Mouse (Mus musculus) cerebellum, adult (tissue): ENCODE data around the gene Ccdc115.

ENCODE experiments used
- ATAC-seq: cut with Nextera tagmentation; 2 replicates; pipeline ENCODE4 v1.9.2; 2017; ENCODE audit warnings: mild to moderate bottlenecking, moderate library complexity, mixed read lengths; ENCODE audit not compliant: insufficient number of reproducible peaks, low FRiP score, low TSS enrichment

Ccdc115 gene

DNA sequence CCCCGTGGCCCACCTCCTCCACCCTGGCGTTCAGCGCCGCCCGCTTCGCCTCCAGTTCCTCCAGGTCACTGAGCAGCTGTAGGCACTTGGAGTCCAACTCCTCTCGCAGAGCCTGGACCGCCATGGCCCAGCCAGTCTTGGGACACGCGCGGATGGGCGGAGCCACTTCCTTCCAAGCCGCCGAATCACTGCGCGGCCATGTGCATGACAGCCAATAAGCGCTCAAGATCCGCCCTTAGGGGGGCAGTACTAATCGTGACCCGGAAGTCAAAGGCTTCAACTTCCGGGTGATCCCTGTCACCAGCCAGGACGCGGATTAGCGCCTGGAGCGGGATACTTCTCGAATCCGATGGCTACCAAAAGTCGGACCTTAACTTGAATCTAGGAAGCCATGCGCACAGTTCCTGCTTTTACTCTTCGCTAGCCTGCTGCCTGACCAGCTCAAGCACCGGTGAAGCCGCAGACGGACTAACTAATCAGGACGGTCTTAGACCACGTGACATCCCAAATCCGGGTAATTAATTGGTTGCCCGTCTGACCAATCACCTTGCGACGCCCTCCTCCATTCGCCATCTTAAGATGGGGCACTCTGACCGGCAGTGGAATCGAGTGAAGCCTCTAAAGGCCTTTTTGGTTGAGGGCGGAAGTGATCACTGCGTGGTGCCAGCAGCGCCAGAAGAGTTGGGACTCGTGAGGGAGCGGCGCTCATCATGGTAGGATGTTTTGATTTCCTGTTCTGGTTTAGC is at the start of gene Ccdc115, which contains the start of gene Imp4:
Ccdc115 (minus strand) TSS at position 458 of the 746 bp plus-strand sequence.
Imp4 (plus strand) TSS at position 637 of the 746 bp plus-strand sequence.
- peak; percentile 93 for ATAC-seq

DNA sequence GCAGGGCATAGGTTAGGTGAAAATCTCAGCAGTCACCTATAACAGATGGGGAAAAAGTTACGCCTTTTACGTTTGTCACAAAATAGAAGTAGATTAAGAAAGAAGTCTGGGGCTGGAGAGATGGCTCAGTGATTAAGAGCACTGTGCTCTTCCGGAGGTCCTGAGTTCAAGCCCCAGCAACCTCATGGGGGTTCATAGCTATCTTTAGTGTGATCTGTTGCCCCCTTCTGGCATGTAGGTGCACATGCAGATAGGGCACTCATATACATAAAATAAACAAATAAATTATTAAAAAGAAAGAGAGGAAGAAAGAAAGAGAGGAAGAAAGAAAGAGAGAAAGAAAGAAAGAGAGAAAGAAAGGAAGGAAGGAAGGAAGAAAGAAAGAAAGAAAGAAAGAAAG is 47.9 kb upstream of the Ccdc115 start:
- no peak for ATAC-seq

DNA sequence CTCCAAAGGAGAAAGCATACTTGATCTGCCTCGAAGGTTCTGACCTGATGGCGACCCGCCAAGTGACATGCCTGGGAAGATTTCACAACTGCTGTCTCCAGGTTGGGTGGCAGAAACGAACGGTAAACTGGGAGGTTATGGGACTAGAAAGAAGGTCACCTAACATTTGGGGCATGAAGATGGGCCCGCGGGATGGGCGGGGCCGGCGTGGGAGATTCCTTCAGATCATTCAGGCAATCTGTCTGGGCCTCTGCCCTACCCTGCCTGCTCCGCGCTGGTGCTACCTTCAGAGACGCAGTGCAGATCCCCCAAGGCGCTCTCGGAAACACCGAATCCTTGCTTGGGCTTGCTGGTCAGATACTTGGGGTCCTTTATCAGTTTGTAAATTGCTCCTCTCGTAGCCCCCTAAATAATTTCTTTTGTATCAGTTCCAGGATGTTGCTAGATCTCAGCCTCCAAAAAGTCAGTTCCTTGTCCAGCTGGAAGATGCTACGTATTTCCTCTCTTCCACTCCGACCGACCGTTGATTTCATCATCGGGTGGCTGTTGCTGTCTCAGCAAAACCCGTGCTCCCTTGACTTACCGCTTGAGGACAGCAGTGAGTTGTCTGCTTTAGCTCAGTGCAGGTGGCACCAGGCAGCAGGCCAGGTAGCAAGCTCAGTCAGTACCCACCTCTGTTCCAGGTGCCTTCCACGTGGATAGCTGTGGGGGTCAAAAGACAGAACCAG is 46.2 kb upstream of the Ccdc115 start:
- peak; percentile 93 for ATAC-seq

DNA sequence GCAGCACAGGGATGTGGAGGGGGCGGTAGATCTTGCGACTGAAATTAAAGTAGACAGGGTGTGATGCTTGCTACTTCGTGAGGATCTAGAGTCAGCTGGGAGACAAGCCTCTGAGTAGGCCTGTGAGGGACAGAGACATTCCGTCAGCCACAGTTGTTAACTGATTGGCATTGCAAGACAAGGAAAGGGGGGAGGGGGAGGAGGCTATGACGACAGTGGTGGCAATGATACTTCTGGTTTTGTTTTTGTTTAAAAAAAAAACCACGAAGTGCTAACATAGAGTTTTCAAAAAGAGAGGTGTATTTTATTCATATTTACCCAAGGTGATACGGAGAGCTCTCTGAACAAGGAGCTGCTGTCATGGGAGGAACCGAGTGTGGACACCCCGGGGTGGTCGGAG is 45.0 kb upstream of the Ccdc115 start:
- no peak for ATAC-seq

DNA sequence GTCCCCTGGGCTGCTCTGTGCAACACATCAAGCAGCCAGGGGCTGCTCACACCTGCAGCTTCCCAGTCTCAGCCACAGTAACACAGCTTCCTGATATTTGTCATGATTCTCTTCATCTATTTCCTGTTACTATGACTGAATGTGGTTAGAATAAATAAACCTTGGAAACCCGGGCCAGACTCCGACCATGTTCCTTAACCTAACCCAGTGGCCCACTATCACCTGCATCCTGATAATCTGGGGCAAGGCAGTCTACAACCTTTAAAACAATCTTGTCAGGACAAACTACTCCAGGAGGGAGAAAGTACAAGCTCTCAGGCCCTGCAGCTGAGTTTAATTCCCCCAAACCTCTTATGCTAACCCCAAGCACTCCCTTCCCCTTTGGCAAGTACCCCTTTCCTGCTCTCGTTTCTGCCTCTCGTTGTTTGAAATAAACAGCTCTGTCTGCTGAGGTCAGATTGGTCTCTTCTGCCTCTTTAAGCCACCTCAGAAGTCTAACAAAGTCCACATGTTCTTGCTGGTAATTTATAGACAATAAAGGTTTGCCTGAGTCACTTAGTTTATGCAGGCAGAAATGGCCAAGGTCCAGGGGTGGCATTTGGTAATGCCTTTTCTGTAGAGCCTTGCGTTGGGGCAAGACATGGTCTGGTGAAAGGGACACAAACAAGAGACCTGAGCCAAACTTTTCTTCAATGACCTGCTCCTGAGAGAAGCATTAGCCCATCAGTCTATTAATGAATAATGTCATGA is 42.6 kb upstream of the Ccdc115 start:
- no peak for ATAC-seq

DNA sequence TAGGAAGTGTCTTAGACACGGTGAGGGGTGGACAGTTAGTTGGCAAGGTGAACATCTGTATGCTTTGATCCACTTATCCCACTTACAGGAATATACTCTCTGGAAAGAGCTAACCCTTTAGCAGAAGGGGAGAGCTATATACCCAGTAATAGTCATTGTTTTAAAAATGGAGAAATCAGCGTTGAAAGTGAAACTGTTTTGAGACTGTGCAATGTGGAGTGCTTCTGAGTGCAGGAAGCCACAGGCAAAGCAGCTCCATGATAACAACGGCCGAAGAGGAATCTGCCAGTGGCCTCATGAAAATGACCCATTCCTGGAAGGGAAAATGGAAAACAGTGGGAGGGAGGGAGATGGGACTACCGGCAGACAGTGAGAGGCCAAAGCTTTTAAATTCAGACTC is 41.3 kb upstream of the Ccdc115 start:
- no peak for ATAC-seq

DNA sequence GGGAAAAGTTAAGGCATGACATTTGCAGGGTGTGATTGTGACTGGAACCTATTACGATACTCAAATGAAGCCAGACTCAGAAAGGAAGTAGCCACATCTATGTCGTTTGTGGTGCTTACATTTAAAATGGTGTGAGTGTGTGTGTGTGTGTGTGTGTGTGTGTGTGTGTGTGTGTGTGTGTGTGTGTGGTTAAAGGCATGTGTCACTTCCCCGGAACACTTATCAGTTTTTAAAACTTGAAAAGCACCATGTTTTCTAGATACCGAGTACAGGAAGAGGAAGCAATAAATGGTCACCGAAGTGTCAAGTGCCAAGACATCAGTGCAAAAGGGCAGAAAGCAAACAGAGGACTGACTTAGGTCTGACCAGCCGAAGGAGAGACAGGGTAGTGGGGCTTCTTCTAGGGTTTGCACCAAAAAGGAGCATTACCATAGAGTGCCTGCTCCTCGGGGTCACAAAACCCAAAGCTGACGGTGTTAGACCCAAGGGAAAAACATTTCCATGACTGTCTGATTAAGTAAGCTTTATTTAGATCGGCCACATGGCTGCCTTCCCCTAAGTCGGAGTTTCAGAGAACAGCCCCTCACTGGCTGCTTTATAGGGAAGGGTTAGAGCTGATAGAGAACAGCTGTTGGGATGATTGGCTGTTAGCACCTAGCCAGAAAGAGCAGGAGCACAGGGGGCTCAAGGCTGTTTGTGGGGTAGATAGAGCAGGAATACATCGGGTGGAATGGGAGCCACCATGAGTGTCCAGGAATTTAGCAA is 39.6 kb upstream of the Ccdc115 start:
- no peak for ATAC-seq

DNA sequence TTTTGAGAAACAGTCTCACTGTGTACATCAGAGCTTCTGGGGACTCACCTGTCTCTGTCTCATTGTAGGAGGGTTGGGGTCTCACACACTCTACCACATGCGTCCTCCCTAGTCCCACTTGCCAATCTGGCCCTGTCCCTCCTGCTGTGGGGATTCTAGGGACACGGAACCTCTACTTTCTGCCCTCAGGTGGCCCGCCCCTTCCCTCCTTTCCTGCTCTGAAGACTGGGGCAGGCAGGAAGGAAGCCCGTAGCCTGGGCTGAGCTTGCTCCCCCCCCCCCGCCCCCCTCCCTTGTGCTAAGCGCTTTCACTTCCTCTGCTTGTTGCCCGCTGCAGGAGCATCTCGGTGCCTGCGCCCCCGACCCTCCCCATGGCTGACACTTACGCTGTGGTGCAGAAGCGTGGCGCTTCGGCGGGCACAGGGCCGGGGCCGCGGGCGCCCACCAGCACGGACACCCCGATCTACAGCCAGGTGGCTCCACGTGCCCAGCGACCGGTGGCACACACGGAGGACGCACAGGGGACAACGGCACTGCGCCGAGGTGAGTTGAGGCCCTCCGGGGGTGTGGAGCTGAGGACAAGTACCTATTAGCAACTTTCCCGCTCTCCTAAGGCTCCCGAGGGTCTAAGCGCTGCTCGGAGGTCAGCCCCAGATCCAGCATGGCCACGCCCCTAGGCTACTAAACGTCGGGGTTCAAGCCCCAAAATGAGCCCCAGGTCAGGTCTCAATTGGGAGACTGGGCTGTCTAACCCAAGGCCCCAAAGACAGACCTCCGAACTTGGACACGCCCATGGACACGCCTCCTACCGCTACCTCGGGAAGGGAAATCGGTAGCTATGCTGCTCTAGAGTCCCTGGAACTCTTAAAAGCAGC is 33.2 kb upstream of the Ccdc115 start:
- ATAC-seq = no peak

DNA sequence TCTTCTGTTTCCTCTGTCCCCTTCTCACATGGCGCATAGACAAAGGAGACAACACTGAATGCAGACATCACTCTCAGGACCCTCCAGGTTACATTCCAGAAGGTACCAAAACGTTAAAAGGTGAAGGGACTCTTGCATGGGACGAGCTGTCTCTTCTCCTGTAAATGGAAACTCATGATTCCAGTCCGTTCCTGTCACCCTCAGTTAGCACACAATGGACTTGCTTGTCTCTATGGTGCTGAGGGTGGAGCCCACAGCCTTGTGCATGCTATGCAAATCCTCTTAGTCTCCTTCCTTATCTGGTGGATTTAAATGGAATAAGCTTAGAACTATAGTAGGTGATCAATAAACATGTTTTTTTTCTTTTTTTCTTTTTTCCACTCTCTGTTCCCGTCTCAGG is 30.3 kb upstream of the Ccdc115 start:
- no peak for ATAC-seq

DNA sequence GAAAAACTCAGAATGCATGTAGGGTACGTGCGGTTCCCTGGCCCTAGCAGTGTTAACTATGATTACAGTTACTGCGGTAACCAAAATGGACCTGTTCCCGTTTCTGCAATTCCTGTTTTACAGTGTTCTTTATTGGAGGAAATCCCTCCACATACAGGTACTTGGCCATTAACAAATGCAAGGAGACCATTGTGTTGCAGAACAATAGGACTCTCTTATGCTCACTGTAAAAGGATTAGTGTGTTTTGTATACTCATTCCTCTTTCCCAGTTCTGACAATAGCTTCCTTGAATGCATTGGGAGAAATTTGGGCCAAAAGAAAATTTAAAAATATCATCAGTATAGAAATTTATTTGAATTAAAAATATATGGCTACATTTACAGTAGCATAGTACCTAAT is 29.0 kb upstream of the Ccdc115 start:
- no peak for ATAC-seq

DNA sequence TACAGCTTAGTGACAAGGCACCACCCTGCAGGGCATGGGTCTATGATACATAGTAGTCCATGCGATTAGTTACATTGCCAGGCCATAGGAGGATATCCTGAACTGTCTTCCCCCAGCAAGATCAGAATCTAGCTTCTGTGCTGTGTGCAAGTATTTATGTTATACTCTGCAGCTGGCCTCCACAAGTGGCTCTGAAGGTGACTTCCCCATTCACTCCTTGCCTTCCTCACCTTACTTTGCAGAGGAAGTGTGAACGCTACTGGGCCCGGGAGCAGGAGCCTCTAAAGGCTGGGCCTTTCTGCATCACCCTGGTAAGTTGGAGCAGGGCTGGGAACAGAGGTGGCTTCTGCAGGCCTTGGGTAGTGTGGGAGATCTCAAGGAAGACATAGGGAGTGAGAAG is 28.6 kb upstream of the Ccdc115 start:
- ATAC-seq = no peak

DNA sequence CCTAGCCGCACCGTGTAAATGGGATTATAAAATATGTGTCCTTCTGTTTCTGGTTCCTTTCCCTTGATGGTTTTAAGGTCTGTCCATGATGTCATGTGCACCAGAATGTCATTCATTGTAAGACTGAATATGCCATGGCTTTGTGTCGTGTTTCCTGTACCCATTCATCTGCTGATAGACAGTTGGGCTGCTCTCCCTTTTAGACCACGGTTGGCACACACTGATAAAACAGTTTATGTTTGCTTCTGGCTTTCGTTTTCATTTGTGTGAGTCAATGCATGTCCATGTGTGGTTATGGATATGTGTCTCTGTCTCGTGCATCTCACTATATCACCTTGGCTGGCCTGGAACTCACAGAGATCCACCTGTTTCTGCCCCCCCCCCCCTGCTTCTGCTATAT is 26.0 kb upstream of the Ccdc115 start:
- no peak for ATAC-seq

DNA sequence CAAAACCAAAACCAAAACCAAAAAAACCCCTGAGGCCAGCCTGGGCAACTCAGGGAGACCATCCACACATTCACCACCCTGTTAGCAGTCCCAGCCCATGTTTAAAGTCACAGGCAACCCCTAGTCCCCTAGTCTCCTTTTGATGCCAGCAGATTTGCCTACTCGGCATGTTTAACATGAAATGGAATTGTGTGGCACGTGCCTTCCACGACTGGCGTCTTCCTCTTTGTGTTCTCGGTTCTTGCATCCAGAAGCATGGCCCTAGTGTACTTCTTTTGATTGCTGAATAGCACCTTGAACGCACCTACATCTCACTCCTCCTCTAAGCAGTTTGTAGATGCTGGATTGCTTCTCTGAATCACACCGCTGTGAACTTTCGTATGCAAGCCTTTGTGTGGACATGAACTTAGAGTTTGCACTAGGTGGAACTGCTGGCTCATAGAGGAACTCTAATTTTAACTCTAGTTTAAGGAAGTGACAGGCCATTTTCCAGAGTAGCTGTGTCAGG is 24.9 kb upstream of the Ccdc115 start:
- ATAC-seq = no peak

DNA sequence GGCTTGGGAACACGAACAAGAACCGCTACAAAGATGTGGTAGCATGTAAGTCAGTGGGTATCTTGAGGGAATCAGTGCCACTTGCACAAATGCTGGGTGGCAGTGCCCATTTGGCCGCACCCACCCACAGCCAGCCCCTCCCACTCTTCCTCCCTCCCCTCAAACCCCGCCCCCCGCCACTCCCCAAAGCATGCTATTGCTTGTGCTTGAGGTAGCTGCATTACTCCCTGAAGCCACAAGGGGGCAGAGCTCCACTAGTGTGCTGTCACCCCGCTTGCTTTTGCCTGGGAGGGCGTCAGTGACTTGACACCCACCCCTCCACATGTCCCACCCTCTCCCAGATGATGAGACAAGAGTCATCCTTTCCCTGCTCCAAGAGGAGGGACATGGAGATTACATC is 23.3 kb upstream of the Ccdc115 start:
- ATAC-seq = no peak

DNA sequence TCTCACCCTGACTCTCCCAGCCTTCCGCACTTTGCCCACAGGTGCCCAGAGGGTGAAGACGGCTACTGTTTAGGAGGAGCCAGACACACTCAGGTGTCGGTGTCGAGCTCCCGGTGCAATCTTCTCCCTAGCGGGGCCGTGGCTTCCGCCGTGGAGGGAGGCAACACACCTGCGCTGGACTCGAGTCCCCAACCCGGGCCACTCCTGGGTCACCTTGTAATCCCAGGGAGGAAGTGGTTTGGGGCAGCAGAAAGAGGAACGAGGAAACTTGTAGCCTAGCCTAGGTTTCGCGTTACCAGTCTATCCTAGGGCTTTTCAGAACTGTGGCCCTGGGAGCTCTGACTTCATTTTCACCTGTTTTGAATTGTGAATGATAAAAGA is 20.6 kb upstream of the Ccdc115 start:
- peak; percentile 42; the same call in 1 of the 2 replicates for ATAC-seq

DNA sequence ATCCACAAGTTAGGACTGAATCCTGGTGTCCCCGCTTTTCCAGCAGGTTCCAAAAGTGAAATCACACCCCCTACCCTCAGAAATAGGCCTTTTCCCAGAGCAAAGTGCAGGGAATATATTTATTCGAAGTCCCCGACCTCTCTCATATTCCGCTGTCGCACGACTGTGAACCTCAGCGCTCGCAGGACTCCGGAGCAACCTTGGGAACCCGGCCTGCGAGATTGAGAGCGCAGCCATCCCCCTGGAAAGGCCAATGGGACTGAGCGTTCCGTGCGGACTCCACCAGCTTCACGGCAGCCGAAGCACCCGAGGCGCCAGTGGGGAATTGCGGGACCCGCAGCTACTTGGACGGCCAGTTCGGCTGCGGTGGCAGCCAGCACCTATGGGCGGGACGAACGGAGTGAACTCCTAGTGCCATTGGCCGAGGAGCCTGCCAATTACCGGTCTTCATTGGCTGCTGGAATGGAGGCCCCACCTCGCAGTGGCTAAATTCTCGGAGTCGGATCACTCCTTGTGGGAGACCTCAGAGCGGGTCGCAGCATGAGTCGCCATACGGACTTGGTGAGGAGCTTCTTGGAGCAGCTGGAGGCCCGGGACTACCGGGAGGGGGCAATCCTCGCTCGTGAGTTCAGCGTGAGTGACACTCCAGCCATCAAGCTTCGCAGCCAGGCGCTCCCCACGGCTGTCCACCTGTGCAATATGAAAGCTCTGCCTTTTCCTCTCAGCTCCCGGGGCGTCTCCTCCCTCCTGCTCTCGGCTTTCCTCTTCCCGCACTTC is 20.0 kb upstream of the Ccdc115 start, which contains the start of gene Ptpn18:
Ptpn18 (plus strand) TSS at position 479 of the 777 bp plus-strand sequence.
- peak; percentile 90 for ATAC-seq

DNA sequence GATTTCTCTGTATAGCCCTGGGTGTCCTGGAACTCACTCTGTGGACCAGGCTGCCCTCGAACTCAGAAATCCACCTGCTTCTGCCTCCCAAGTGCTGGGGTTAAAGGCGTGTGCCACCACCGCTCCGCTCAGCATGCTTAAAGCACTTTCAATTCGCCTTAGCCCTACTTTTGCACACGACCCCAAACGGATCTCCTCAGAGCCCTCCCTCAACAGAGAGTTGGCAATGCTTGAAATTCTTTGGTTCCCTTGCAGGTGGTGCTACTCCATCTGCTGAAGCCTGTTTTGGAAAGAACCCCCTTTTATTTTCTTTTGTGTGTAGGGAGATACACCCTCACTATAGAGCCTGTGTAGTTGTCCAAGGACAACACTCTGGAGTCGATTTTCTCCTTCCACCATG is 19.0 kb upstream of the Ccdc115 start:
- ATAC-seq = no peak

DNA sequence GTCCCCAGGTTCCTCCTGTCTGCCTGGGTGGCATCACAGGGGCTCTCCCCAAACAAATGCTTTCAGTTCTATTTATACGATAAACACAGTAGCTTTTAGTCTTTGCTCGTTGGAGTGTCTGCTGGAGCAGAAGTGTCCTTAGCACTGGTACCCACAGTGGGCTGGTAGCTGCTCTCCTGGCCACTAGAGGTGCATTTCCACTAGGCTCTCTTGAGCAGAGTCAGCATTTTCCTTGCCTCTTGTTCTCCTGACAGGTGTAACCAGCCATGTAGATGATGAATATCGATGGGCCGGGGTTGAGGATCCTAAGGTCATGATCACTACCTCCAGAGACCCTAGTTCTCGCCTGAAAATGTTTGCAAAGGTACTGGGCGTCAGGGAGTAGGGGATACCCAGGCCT is 3.7 kb upstream of the Ccdc115 start:
- ATAC-seq = no peak
